Mouse (Mus musculus) neural tube, embryonic 13.5 days (tissue): ENCODE data around the gene Myo7a. TPM values are rescaled to one million over a fixed set of nuclear protein-coding genes. Genes with fewer than 3 reads are reported as not detected.

Experiments
- polyA plus RNA-seq: library from polyadenylated mRNA; unstranded; fragments of >200 nt; fragmentation: Nextera tagmentation; extraction: Ambion mirVana; gene quantifications from 2 replicates; pipeline ENCODE4 v1.2.1, GENCODE M21; 2015

The Myo7a gene
- polyA plus RNA-seq, 1 experiment from 2014 or later = 14.6 TPM

Other genes starting within 250 kb of the Myo7a start
- 0.10 and 0.15 TPM in 2 replicates for gene Gdpd4, start 199.6 kb downstream of the Myo7a start, polyA plus RNA-seq
- 0.45 and 0.60 TPM in 2 replicates for gene Omp, start 26.0 kb upstream of the Myo7a start, polyA plus RNA-seq
- 18.4 and 20.8 TPM in 2 replicates for gene Capn5, start 58.8 kb upstream of the Myo7a start, polyA plus RNA-seq
- gene B3gnt6, start 80.0 kb upstream of the Myo7a start, polyA plus RNA-seq = 0.24 and 0.36 TPM in 2 replicates
- gene Acer3, start 201.7 kb upstream of the Myo7a start, polyA plus RNA-seq = 20.5 and 20.7 TPM in 2 replicates
- 6.9 and 8.1 TPM in 2 replicates for gene Tsku, start 241.8 kb upstream of the Myo7a start, polyA plus RNA-seq